Mouse (Mus musculus) lung, embryonic 16.5 days (tissue): Measurements from ENCODE around the gene Accsl. TPM values are rescaled to one million over a fixed set of nuclear protein-coding genes. Genes with fewer than 3 reads are reported as not detected.

Source experiments
- ATAC-seq: fragments of 200-750 bp; cut with Nextera tagmentation; 2 replicates; pipeline ENCODE4 v1.8.0; 2017; ENCODE audit warnings: low read depth, mild to moderate bottlenecking, moderate library complexity
- H3K27ac ChIP-seq: fragments of 300-500 bp; sonication (generic); 2 replicates; pipeline ENCODE4 v1.5.1; 2014; ENCODE audit warnings: mild to moderate bottlenecking, control low read depth, low read length
- H3K27me3 ChIP-seq: fragments of 300-500 bp; sonication (generic); 2 replicates; pipeline ENCODE4 v1.6.1; 2014; ENCODE audit warnings: low read depth, low read length, mixed read lengths; ENCODE audit not compliant: control insufficient read depth, insufficient read depth
- H3K36me3 ChIP-seq: fragments of 300-500 bp; sonication (generic); 2 replicates; pipeline ENCODE4 v1.6.1; 2014; ENCODE audit warnings: low read length; ENCODE audit not compliant: control insufficient read depth, insufficient read depth
- H3K4me1 ChIP-seq: fragments of 300-500 bp; sonication (generic); replicated peaks from 2 replicates; pipeline ENCODE4 v1.6.1; 2014; ENCODE audit warnings: low read length, mixed read lengths; ENCODE audit not compliant: control insufficient read depth, insufficient read depth
- H3K4me2 ChIP-seq: fragments of 300-500 bp; sonication (generic); 2 replicates; pipeline ENCODE4 v1.6.1; 2014; ENCODE audit warnings: low read depth, low read length, control low read depth
- H3K4me3 ChIP-seq: fragments of 300-500 bp; sonication (generic); 2 replicates; pipeline ENCODE4 v1.5.1; 2014; ENCODE audit warnings: mild to moderate bottlenecking, low read length, control low read depth
- H3K9ac ChIP-seq: fragments of 300-500 bp; sonication (generic); 2 replicates; pipeline ENCODE4 v1.6.1; 2014; ENCODE audit warnings: low read length, control low read depth
- H3K9me3 ChIP-seq: fragments of 300-500 bp; sonication (generic); 2 replicates; pipeline ENCODE4 v1.6.1; 2016; ENCODE audit warnings: low read length; ENCODE audit not compliant: control insufficient read depth
- WGBS: fragments of 180-500 bp; shearing (Covaris S2); extraction: QIAGEN DNeasy Blood & Tissue Kit; methylation state at CpG from one replicate; pipeline ENCODE4 v1.1.7; 2014; 5-methylcytosine and 5-hydroxymethylcytosine counted together
- polyA plus RNA-seq: library from polyadenylated mRNA; unstranded; fragments of >200 nt; fragmentation: Nextera tagmentation; extraction: Ambion mirVana; gene quantifications from 2 replicates; pipeline ENCODE4 v1.2.1, GENCODE M21; 2015

Gene Accsl
- polyA plus RNA-seq, 1 experiment from 2014 or later = not detected

DNA sequence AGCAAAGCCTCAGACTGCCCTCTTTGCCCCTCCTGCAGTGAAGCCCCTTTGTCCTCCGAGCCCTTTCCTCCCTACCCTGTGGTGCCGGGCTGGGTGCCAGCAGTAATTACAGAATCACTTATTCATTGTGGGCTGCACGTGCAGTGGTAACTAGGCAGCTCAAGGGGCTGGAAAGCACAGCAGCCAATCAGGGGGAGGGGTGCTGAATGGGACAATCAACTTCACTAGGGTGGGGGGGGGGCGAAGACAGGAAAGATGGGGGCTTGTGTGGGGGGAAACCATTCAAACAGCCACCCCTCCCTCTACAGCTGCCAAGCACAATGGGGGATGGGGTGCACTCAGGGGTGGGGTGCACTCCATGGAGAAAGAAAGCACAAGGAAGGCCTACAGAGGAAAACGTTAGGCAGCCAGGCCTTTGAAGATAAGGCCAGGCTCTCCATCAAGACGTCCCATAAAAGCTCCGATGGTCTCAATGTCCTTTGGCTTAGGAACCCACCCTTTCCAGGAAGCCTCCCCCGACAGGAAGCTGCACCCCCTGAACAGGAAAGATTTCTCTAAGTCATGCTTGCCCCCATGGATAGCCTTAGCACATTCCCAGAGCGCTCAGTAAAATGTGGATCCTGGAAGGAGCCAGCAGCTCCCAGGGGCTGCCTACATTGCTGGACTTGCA is 22.8 kb upstream of the Accsl start:
- no peaks in the 10 kb centered on the region for H3K27me3 ChIP-seq
- ATAC-seq = peak; percentile 88
- peak overlapping the region; percentile 62 for H3K27ac ChIP-seq
- H3K4me3 ChIP-seq = no peak overlapping the region
- no peak overlapping the region for H3K9ac ChIP-seq
- no peak overlapping the region for H3K4me2 ChIP-seq
- H3K36me3 ChIP-seq = no peaks in the 10 kb centered on the region
- 18% methylated on average over 8 of the region's 9 CpGs for WGBS
- no peaks in the 10 kb centered on the region for H3K9me3 ChIP-seq
- peaks cover 28% of the 10 kb centered on the region for H3K4me1 ChIP-seq

- 77% methylated on average over 8 of the region's 8 CpGs for WGBS
- peaks cover 34% of the 10 kb centered on the region for H3K4me1 ChIP-seq
- H3K9ac ChIP-seq = no peak overlapping the region
Observed at GRCm38 (mm10) chr2:93890143-93890542, 21.2 kb upstream of the Accsl start.

GRCm38 (mm10) chr2:93889071-93889470 is 20.1 kb upstream of the Accsl start:
- no peak overlapping the region for H3K4me3 ChIP-seq
- H3K27ac ChIP-seq = no peak overlapping the region
- no peaks in the 10 kb centered on the region for H3K36me3 ChIP-seq
- no peaks in the 10 kb centered on the region for H3K9me3 ChIP-seq
- WGBS = 69% methylated on average over 7 of the region's 7 CpGs
- H3K9ac ChIP-seq = no peak overlapping the region
- H3K4me1 ChIP-seq = peaks cover 34% of the 10 kb centered on the region
- H3K4me2 ChIP-seq = no peak overlapping the region
- no peaks in the 10 kb centered on the region for H3K27me3 ChIP-seq
- no peak for ATAC-seq

More at GRCm38 (mm10) chr2:93890143-93890542, 21.2 kb upstream of the Accsl start:
- Histone ChIP-seq H3K4me2 (no peak overlapping the region), H3K36me3 (no peaks in the 10 kb centered on the region), H3K9me3 (no peaks in the 10 kb centered on the region), H3K4me3 (no peak overlapping the region), H3K27me3 (no peaks in the 10 kb centered on the region), H3K27ac (no peak overlapping the region)
- no peak for ATAC-seq

- Histone ChIP-seq H3K27me3 (no peaks in the 10 kb centered on the region), H3K27ac (no peak overlapping the region), H3K4me2 (no peak overlapping the region), H3K9ac (no peak overlapping the region), H3K9me3 (no peaks in the 10 kb centered on the region), H3K4me3 (no peak overlapping the region), H3K4me1 (peaks cover 34% of the 10 kb centered on the region), H3K36me3 (no peaks in the 10 kb centered on the region)
- 69% methylated on average over 6 of the region's 6 CpGs for WGBS
- no peak for ATAC-seq
Observed at GRCm38 (mm10) chr2:93888366-93888765, 19.4 kb upstream of the Accsl start.

- no peaks in the 10 kb centered on the region for H3K9me3 ChIP-seq
Observed at GRCm38 (mm10) chr2:93887273-93887672, 18.3 kb upstream of the Accsl start.

DNA sequence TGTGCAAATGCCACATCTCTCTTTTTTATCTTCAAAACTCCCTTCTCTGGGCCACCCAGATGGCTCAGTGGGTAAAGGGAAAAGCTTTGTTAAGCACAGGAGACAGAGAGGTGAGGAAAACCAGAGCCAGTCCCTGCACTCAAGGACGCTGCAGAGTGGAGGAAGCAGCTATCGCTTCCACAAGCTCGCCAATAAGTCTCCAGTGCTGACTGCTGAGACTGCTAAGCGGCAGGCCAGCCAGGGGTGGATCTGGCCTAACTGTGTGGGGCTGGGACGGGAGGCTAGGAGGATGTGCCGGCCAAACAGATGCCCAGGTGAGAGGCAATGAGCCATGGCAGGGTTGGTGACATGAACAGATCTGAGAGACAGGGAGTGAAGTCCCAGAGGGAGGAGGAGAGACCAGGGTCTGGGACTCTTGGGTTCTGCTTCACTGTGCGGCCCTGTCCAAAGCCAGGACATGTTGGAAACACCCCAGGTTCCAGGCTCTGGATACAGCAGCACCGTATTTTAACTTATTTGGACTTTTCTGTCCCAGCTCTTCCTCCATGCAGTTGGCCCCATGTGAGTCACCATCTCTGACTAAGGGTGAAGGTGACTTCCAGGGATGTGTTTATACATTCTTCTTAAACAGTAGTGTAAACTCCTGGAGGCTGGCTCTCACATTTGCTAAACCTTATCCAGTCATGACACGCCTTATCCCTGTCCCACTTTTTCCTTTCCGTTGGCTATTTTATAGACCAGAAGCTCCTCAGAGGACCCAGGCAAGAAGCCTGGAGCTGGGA is 17.2 kb upstream of the Accsl start:
- H3K4me1 ChIP-seq = peaks cover 24% of the 10 kb centered on the region
- no peaks in the 10 kb centered on the region for H3K9me3 ChIP-seq
- H3K27me3 ChIP-seq = no peaks in the 10 kb centered on the region
- 31% methylated on average over 10 of the region's 10 CpGs for WGBS
- 0 out of 2 replicates have a peak overlapping the region, but pooled peaks have one; percentile 3 for H3K9ac ChIP-seq
- no peak; the same call in 1 of the 2 replicates for ATAC-seq
- no peaks in the 10 kb centered on the region for H3K36me3 ChIP-seq
- no peak overlapping the region for H3K4me3 ChIP-seq
- H3K4me2 ChIP-seq = no peak overlapping the region
- peak overlapping the region; percentile 15 for H3K27ac ChIP-seq

More at GRCm38 (mm10) chr2:93887273-93887672, 18.3 kb upstream of the Accsl start:
- WGBS = 36% methylated on average over 11 of the region's 11 CpGs
- no peaks in the 10 kb centered on the region for H3K27me3 ChIP-seq
- H3K4me2 ChIP-seq = no peak overlapping the region
- H3K36me3 ChIP-seq = no peaks in the 10 kb centered on the region
- H3K27ac ChIP-seq = peak overlapping the region; percentile 37; the same call in 1 of the 2 replicates
- no peak for ATAC-seq
- H3K9ac ChIP-seq = no peak overlapping the region
- H3K4me1 ChIP-seq = peaks cover 32% of the 10 kb centered on the region
- no peak overlapping the region for H3K4me3 ChIP-seq

DNA sequence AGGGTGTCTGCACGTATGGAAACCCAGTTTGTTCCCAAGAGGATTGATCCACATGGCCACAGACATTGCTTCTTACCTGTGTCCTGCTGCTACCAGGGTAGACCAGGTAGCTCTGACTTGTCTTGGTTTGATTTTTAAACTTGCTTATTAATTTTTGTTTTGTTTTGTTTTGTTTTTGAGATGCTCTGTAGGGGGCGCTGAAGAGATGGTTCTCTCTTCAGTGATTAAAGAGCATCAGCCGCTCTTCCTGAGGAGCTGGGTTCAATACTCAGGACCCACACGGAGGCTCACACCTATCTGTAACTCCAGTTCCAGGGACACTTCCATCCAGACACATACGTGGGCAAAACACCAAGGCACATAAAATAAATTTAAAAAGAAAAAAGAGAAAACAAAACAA is 14.1 kb upstream of the Accsl start:
- H3K4me3 ChIP-seq = no peak overlapping the region
- H3K9ac ChIP-seq = no peak overlapping the region
- no peak for ATAC-seq
- H3K4me1 ChIP-seq = peaks cover 27% of the 10 kb centered on the region
- 56% methylated on average over 5 of the region's 5 CpGs for WGBS
- H3K27ac ChIP-seq = no peak overlapping the region
- H3K27me3 ChIP-seq = no peaks in the 10 kb centered on the region
- H3K36me3 ChIP-seq = no peaks in the 10 kb centered on the region
- no peaks in the 10 kb centered on the region for H3K9me3 ChIP-seq
- no peak overlapping the region for H3K4me2 ChIP-seq

GRCm38 (mm10) chr2:93881640-93882367 is 12.8 kb upstream of the Accsl start:
- H3K36me3 ChIP-seq = no peaks in the 10 kb centered on the region
- WGBS = 83% methylated on average over 9 of the region's 9 CpGs
- peaks cover 17% of the 10 kb centered on the region for H3K4me1 ChIP-seq
- no peak overlapping the region for H3K9ac ChIP-seq
- no peak overlapping the region for H3K27ac ChIP-seq
- H3K27me3 ChIP-seq = no peaks in the 10 kb centered on the region
- H3K9me3 ChIP-seq = no peaks in the 10 kb centered on the region
- H3K4me3 ChIP-seq = no peak overlapping the region
- H3K4me2 ChIP-seq = no peak overlapping the region
- no peak for ATAC-seq

DNA sequence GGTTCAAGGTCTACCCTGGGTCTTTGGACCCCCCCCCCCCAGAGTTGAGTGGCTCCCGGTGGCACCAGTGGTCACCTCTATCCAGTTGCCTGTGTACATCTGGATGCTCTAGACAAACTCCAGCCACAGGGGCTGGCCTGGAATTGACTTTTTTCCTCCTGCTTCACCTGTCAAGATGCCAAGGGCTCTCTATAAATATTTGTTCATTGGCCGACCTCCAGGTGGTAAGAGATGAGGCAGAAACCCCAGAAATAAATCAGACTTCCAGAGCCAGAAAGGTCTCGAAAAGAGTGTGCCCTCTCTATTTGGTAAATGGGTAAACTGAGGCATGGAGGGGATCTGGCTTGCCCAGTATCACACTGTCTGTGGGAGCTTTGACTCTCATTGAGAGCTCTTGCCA is 12.0 kb upstream of the Accsl start:
- no peak for ATAC-seq
- WGBS = 33% methylated on average over 3 of the region's 3 CpGs

More for the DNA sequence above, 12.0 kb upstream of the Accsl start:
- Histone ChIP-seq H3K27ac (no peak overlapping the region), H3K4me1 (peaks cover 18% of the 10 kb centered on the region; the same call in 1 of the 2 replicates), H3K9ac (no peak overlapping the region), H3K9me3 (no peaks in the 10 kb centered on the region), H3K27me3 (no peaks in the 10 kb centered on the region), H3K36me3 (no peaks in the 10 kb centered on the region), H3K4me3 (no peak overlapping the region), H3K4me2 (no peak overlapping the region)
